Mouse (Mus musculus) embryo, embryonic 11.5 days (tissue): ENCODE data around the gene Hoxc6.

Source experiments
- DNase-seq: peaks from one replicate; pipeline ENCODE4 v3.0.0-alpha.2; 2012; ENCODE audit warnings: low read depth, low spot score

Gene Hoxc6

DNA sequence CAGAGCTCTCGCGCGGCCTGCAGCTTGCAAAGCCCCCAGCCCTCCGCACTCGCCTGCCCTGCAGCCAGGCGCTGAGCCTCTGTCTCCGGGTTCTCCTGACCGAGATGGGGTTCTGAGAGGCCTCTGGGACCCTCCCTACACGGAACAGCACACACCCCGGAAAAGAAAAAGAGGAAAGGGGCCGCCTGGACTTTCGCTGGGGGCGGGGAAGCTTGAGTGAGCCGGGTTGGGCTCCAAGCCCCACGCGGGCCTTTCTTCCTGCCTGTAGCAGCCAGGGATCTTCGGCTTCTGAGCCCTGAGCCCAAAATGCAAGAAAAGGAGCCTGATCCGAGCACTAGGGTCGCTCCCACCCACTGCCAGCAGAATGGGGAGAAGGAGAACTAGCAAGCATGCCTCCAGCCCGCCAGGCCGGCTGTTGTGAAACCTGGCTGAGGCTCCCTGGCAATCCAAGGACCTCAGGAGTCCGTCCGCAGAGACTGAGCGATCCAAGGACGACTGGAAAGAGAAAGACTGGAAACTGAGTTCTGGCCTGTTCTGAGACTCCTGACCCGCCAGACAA lies 13.9 kb downstream of the Hoxc6 start:
- no peak for DNase-seq

DNA sequence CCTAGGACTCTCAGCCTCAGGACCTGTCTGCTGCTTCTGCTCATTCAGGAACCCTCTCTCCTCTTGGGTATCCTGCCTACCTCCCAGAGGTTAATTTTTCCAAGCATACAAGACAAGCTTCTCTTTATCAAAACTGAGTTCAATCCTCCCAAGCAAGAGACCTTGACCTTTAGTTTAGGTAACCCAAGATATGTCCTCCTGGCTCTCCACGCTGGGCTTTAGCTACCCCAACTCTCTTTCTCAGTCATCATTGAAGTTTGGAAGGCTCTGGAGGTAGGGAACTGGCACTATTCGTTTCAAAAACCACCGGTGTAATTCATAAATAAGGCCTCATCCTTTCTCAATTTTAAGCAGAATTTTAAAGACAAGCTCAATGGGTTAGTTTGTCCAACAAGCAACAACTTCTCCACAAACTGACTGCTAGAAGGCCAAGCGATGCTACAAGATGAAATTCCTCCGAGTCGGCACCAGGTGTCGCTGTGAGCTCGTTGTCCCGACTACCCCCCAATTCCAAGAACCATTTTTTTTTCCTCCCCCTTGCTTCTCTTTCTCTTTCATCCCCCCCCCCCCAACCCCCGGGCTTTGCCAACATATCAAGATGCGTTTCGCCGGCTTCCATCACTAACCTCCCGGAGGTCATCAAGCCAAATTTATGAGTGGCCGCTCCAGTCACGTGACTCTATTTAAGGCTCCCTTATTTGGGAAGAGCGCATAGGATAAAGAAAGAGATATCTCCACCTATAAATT lies 15.4 kb downstream of the Hoxc6 start:
- DNase-seq = peak; percentile 82

DNA sequence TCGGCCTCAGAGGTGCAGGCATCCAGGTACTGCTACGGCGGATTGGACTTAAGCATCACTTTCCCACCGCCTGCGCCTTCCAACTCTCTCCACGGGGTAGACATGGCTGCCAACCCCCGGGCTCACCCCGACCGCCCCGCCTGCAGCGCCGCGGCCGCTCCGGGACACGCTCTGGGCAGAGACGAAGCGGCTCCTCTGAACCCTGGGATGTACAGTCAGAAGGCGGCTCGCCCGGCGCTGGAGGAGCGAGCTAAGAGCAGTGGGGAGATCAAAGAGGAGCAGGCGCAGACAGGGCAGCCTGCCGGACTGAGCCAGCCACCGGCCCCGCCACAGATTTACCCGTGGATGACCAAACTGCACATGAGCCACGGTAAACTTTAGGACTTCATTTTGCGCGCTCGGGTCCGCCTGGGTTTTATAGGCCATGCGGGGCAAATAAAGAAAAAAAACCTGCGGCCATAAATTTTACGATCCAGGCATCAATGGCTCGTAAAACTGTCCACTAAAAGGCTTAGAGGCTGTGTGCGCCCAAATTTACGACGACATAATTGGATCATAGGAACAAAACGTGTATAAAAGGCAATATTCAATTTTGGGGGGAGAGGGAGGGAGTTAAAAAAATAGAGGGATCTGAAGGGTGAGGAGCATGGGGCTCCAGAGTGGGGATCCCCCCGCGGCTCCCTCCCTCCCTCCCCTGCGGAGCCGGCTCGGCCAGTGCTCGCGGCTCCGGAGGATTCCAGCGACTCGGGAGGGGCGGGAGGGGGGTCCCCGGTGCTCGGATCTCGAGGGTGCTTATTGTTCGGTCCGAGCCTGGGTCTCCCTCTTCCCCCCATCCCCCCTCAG lies 16.3 kb downstream of the Hoxc6 start:
- DNase-seq = peak; percentile 77

DNA sequence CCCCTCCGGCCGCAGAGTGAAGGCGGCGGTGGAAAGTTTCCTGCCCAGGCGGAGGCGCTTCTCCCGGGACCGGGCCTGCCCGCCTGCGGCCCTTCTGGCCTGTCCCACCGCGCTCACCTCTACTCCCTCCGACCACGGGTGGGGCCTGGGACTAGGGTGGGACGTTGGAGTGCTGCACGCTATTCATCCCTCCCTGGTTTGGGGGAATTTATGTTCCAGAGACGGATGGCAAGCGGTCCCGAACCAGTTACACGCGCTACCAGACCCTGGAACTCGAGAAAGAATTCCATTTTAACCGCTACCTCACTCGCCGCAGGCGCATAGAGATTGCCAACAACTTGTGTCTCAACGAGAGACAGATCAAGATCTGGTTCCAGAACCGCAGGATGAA lies 16.9 kb downstream of the Hoxc6 start:
- DNase-seq = no peak

DNA sequence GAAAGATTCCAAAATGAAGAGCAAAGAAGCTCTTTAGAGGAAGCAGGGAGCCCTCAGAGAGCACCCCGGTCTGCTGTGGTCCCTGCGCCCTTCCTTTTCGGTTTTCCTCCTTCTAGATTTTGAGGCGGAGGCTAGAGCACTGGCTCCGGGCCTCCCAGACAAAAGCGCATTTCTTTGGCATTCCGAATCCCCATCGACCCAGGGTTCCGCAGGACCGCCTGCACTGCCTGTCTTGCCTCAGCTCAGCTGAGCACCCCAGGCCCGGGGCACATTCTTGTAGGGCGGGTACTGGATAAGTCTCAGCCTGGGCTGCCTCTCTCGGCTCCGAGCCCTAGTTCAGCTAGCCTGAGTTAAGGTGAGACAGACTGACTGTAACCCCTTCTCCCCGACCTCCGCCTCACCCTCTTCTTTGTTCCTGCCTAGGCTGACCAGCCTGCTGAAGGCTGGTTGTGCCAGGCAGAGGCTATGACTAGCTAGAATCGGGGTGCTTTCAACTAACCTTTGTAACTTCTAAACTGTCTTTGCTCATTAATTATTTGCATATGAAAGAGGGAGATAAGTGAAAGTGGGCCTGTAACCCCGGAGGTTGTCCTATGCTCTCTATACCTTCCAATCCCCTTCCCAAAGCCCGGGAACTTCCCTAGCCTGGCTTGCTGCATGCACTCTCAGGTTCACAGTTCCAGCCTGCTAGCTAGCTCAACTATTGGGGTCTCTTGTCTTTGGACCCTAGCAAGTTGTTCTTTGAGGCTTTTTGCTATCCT lies 17.5 kb downstream of the Hoxc6 start:
- DNase-seq = no peak

DNA sequence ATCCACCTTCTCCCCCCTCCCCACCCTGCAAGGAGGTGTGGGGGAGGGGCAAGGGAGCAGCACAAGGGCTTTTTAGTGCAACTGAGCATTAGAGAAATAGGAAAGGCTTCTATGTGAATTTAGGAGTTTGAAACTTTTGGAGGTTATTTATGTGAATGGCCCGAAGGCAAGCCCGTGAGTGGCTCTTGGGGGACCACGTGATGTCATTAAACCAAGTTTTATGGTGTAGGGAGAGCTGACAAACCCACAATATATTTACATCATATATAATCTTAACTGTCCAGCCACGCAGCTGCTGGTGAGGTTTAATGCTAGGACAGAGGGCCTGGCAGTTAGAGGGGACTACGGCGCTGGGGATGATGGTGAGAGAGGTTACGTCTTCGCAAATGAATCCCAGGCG lies 20.6 kb downstream of the Hoxc6 start, which contains the start of gene Hoxc4:
Hoxc4 (plus strand) TSS at position 299 of the 400 bp plus-strand sequence.
- no peak for DNase-seq

DNA sequence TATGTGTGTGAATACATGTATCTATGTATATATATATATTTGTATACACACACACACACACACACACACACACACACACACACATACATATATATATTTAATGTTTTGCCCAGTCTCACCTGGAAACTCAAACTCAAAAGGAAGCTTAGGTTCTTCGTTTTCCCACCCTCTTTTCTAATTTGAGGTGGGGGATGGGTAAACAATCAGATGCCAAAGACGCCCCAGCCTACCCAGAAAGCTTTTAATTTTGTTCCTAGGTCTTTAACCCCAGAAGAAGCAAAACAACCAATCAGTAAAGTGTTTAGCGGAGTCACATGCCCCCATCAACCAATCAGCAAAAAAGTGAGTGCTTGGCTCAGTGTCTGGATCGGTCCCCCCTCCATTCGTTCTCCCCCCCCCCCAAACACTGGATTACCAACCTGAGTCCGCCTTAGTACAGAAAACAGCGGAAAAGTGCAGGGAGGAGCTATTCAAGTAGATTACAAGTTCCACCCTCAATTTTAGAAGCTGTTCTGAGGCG lies 22.9 kb downstream of the Hoxc6 start:
- no peak for DNase-seq

DNA sequence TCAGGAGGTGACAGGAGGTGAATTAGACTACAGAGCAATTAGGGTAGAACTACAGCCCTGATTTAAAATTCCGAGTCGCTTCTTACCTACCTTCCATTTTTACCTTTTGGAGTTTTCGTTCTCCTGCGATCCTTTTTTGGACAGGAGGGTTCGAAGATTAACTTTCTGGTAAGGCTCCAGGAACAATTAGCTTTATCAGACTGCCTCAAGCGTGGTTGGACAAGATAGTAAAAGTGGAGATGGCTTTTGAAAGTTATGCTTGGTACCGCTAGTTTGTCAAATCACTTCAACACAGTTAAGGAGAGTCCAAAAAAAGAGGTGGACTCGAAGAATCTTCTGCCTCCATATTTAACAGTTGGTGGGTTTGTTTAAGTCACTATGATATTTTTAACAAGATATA lies 23.5 kb downstream of the Hoxc6 start:
- DNase-seq = no peak

DNA sequence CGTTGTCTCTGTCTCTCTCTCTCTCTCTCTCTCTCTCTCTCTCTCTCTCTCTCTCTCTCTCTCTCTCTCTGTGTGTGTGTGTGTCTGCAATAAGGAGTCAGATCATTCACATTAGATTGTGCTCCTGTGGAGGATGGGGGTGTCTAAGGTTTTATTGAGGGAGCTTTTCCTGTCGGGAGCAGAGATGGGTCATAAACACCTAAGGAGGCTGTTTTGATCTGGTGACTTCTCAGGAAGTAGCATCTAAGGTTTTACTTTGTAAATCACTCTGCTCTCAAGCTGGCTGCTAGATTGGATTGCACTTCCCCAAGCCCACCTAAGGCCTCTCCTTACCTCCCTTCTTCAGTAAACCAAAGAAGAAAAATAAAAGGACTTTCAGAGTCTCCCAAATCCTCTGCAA lies 26.1 kb downstream of the Hoxc6 start:
- no peak for DNase-seq

DNA sequence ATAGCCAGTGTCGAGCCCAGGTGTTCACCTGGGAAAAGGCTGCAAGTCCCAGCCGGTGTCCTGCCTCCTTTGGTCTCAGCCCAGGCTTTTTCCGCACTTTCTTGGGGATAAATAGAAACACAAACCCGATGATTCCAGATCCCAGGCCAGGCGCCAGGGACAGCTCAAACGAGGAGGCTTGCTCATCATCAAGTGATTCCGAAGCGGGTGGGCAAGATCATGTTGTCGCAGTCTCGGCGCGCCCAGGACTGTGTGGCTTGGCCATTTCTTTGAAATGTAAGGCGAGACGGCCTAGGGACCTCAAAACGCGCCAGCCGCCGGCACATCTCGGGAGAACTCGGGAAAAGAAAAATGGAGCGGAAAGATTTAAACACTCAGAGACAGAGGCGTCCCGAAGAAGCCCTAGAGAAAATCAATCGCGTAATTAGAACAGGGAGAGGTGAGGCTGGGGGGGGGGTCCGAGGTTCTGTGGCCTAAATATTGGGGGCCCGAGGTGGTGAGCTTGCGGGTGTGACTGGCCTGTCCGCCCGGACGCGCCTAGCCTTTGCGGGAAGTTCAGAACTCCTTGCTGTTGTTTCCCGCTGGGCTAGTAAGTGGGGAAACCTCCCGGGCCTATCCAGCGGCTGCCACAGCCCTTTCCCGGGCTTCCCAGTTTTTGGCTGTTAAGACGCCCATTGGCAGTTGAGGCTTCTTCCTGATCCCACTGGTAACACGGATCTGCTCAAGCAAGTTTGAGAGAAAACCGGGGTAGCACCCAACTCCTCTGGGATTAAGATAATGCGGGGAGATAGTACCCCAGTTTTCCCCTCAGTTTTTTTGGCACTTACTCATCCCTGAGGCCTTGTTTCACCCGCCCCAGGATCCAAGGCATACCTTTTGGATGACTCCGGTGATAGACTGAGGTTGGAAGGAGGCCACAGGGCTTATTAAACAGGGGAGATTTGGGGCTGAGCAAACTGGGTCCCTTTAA lies 29.5 kb downstream of the Hoxc6 start:
- DNase-seq = no peak

DNA sequence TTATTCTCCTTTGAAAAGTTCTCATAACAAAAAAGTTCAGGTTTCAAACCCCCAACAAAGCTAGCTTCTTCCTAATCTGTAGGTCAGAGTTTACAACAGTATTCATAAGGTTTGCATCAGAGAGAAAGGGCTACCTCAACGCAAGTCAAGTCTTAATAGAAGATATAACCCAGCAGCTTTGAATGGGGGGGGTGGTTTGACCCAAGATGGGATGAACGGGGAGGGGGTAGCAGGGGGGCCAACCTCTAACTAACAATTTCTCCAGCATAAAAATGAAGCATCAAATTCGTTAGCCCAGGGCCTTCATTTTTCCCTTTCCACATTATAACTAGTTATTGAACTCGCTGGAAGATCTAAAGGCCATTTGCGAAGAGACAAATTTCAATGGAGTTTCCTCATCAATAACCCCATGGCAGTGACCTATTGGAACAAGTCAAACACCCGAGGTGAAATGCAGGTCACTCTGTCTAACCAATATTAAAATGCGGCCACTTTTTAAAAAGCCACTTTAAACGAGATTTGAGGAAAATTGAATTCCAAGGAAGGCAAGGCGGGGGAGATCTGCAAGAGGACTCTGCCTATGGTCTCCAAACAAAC lies 31.0 kb downstream of the Hoxc6 start:
- no peak for DNase-seq

DNA sequence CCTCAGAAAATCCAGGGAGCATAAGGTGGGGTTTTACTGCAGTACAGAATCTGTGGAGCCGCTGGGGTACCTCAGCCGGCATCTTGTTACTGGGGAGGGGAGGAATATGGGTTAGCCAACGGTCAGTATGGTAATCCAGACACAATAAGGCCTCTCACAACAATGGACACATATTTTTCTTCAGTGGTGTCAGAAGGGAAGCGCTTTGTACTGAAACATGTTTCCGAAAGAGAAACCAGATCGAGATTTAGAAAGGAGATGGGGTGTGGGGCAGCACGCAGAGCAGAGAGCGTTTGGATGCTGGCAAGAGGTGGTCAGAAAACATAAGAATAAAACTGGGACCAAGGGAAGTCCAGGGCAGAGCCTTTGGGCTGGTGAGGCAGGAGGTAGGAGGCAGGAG lies 32.1 kb downstream of the Hoxc6 start:
- no peak for DNase-seq

DNA sequence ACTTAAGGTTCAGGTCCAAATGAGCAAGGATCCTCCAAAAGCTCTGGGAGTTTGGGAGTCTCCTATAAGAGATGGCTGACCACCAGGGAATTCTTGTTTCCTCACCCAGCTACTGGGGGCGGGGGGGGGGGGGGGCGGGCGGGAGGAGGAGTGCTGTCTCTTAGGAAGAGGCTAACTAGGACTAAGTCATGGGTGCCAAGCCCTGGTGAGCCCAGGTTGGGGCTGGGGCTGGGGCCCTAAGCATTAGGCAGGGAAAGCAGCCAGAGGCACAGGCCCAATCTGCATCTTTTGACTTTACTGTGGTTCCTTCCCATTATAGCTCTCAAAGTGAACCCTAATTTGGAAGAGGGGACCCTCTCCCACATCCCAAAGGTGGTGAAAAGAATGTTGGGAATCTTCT lies 34.1 kb downstream of the Hoxc6 start:
- DNase-seq = no peak

DNA sequence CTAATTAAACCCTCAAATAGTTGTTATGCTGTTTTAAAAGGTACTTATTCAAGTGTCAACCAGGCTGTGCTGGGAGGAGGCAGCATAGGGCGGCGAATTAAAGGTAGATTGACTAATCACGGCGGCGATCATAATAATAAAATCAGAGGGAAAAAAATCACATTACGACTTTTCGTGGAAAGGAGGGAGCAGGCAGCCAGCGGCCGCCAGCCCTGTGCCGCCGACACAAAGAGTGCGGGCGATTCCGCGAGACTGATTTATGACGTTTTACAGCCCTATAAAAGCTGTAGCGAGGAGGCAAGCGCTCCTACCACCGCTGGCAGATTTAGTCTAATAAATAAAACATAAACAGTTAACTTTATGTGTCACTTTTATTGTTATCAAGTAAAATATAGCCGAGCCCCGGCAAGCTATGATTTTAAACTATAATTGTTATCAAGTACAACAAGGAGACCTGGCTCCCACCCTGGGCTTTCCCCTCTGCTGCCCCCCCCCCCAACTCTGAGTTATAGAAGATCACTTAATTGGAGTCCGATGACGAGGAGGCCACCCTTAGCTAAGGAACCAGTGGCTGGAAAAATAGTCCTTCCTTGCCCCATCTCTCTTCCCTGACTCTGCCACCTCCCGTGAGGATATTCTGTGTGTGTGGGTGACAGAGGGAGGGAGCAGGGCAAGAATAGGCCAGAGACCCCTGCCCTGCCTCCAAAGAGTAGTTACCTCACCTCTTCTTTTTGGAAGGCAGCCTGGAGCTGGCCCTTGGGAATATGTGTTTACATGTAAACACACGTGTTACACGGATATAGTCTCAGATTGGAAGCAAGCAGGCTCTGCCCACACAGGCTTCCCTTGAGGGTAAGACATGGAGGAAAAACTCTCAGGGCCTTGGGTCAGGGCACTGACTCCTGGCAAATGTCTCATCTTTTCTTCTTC lies 34.9 kb downstream of the Hoxc6 start:
- no peak for DNase-seq

DNA sequence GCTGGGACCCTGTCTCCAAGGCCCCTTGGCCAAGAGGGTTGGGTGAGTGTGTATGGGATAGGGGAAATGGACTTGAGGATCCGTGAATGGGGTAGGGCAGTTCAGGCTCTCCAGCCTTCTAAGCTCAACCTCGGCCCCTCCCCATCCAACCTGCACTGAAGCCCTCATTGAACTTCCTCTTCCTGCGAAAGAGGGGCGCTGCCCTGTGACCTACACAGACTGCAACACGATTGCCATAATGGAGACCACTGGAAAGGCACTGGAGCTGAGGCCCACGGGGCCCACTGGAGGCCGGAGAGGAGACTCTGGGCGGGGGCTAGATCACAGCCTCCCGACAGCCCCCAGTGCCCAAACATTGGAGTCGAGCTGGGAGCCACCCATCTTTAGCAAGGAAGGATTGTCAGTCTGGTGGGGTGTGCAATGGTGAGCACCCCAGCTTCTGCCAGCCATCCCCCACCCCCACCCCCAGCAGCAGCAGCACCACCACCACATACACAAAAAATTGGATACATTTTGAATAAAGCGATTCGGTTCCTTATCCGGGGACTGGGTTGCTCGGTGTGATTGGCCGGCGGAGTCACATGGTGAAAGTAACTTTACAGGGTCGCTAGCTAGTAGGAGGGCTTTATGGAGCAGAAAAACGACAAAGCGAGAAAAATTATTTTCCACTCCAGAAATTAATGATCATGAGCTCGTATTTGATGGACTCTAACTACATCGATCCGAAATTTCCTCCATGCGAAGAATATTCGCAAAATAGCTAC lies 36.2 kb downstream of the Hoxc6 start:
- no peak for DNase-seq

DNA sequence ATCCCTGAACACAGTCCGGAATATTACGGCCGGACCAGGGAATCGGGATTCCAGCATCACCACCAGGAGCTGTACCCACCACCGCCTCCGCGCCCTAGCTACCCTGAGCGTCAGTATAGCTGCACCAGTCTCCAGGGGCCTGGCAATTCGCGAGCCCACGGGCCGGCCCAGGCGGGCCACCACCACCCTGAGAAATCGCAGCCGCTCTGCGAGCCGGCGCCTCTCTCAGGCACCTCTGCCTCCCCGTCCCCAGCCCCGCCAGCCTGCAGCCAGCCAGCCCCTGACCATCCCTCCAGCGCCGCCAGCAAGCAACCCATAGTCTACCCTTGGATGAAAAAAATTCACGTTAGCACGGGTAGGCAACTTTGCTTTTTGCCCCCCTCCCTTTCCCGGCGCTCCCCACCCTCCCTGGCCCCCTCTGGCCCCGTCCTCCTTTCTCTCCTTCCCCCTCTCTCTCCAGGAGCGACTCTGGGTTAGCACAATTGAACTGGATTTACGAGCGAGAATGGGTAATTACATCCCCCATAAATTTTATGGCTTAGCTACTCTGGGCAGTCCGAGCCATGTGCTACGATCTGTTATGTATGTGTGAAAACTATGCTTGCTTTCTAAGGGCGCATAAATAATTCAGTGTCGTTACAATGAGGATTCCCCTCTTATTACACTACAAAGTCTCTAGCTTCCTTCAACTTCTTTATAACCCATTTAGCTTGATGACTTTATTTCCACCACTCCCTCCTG lies 36.9 kb downstream of the Hoxc6 start:
- no peak for DNase-seq

DNA sequence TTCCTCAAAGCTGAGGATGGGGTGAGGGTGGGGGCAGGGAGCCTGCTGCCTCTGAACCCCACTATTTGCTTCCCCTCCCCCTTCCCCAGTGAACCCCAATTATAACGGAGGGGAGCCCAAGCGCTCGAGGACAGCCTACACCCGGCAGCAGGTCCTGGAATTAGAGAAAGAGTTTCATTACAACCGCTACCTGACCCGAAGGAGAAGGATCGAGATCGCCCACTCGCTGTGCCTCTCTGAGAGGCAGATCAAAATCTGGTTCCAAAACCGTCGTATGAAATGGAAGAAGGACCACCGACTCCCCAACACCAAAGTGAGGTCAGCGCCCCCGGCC lies 37.5 kb downstream of the Hoxc6 start:
- no peak for DNase-seq

DNA sequence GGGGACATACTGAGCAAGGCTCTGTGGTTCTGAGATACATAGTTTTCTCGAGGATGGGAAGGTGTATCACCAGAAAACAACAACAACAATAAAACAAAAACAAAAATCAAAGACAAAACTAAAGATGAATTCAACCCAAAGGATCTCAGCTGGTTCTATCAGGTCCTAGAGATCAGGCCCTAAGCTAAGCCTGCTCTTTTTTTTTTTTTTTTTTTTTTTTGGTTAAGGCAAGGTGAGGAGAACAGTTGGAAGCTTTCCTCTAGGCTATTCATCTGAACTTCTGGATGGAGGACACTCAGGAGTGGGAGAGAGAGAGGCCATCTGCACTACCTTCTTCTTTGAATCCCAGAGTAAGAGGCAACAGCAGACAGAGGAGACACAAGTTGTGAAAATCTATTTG lies 39.5 kb downstream of the Hoxc6 start:
- no peak for DNase-seq
